Mouse (Mus musculus) frontal cortex, adult 2 months (tissue): Measurements from ENCODE around the gene Klk1b22. TPM values are rescaled to one million over a fixed set of nuclear protein-coding genes. Genes with fewer than 3 reads are reported as not detected.
"Not testable (repeated sequence)": the region's sequence is repeated elsewhere in the genome, so short reads cannot be mapped to it uniquely, and the experiment has no call there.

Experiments used
- DNase-seq, 2 experiments: peaks; one replicate each; pipeline ENCODE4 v3.0.0; 2022; ENCODE audit warnings: low spot score in 1 of 2; ENCODE audit errors: extremely low spot score in 1 of 2
- polyA plus RNA-seq: library from polyadenylated mRNA; depleted of rRNA; stranded (reverse); fragments of >200 nt; gene quantifications from 2 replicates; pipeline ENCODE4 v1.2.3, GENCODE M21; 2012; rRNA removed

Klk1b22 gene
- not detected in 2 replicates for polyA plus RNA-seq

- no peak for DNase-seq
Measured at GRCm38 (mm10) chr7:44112373-44112772, at the start of gene Klk1b22. Klk1b22 (plus strand) TSS chr7:44112673.

DNA sequence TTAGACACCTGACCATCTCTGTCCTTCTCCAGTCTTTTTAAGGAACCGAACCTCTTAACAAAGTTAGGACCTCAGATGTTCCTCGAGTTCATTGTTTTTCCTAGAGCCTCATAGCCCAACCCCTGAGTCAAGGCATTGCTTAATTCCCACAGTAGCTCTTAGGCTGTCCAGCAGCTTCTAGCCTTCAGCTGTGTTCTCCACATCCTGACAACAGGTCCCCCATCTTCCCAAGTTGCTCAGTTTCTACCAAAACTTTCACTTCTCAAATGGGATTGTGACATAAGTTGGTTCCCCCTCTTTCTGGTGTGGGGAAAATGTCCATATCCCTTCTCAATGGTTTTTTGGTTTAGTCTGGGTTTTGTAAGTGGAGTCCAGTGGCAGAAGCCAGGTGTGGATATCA, 40.4 kb upstream of the Klk1b22 start:
- no peak for DNase-seq

DNA sequence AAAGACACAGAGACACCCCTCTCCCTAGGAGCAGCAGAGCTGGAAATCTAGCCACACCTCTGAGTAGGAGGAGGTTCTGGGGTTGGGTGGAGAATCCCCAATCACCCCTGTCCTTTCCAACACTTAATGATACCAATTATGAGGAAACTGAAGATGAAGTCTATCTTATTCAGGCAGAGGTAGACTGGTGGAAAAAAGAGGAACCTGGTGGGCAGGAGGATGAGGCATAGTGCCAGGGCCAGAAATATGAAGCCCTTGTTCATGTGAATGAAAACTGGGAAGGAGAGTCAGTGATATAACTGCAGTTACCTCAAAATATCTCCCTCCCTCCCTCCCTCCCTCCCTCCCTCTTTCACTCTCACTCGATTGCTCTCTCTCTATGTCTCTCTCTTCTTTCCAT, 34.8 kb upstream of the Klk1b22 start:
- DNase-seq, result no peak

DNA sequence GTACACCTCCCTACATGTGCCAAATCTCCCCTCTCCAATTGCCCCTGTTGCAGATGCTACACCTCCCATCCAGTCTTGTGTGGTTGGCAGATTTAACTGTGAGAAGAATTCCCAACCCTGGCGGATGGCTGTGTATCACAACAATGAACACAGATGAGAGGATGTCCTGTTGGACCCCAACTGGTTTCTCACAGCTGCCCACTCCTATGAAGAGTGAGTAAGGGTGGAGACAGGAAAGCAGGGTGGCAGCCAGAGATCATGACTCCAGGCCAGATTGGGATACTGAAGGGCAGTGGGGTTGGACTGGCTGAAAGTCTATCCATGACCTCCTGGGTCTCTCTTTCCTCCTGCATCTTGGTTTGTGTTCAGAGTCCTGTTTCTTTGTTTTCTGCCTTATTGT, 16.4 kb upstream of the Klk1b22 start:
- DNase-seq, result no peak

- not testable (repeated sequence) for DNase-seq
Measured at GRCm38 (mm10) chr7:44102028-44102427, 10.4 kb upstream of the Klk1b22 start, which contains the start of gene Klk1b21. Klk1b21 (plus strand) TSS chr7:44102328.

- no peak for DNase-seq
Measured at GRCm38 (mm10) chr7:44123445-44123844, 11.0 kb downstream of the Klk1b22 start.

DNA sequence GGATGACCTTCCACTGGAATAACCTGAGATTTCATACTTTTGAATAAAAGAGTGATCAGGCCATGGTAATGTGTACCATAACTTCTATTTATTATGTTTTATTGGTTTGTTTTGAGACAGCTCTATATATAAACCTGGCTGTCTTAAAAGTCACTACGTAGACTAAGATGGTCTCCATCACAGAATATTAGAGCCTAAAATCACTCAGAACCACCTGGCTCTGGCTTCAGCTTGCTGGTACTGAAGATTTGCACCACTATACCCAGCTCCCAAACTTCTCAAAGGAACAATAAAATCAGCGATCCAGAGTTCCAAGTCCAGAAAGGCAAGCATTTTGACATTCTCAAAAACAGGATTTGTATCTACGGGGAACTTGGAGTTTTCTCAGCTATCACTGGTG, 24.0 kb downstream of the Klk1b22 start, which contains the start of gene Klk1b16:
Gene Klk1b16 (plus strand): TSS at position 301 of the 400 bp plus-strand sequence.
- DNase-seq, result no peak

Other genes starting within 250 kb of the Klk1b22 start
- not detected in 2 replicates for gene Klk4, start 231.5 kb upstream of the Klk1b22 start, polyA plus RNA-seq
- gene Klk15, start 178.9 kb upstream of the Klk1b22 start, polyA plus RNA-seq, result not detected in 2 replicates
- not detected in 2 replicates for gene Klk1b8, start 162.0 kb upstream of the Klk1b22 start, polyA plus RNA-seq
- not detected in 2 replicates for gene Klk1b1, start 145.9 kb upstream of the Klk1b22 start, polyA plus RNA-seq
- not detected in 2 replicates for gene Klk1b9, start 136.6 kb upstream of the Klk1b22 start, polyA plus RNA-seq
- not detected in 2 replicates for gene Klk1b11, start 116.8 kb upstream of the Klk1b22 start, polyA plus RNA-seq
- gene Klk1b26, start 100.5 kb upstream of the Klk1b22 start, polyA plus RNA-seq, result not detected in 2 replicates
- gene Klk1b27, start 60.4 kb upstream of the Klk1b22 start, polyA plus RNA-seq, result 0.18 TPM in 1 of 2 replicates, not detected in the other
- not detected in 2 replicates for gene Klk1b21, start 10.3 kb upstream of the Klk1b22 start, polyA plus RNA-seq
- gene Klk1b16, start 24.1 kb downstream of the Klk1b22 start, polyA plus RNA-seq, result not detected in 2 replicates
- gene Klk1b24, start 75.6 kb downstream of the Klk1b22 start, polyA plus RNA-seq, result not detected in 2 replicates
- gene Klk1b3, start 85.5 kb downstream of the Klk1b22 start, polyA plus RNA-seq, result not detected in 2 replicates
- not detected in 2 replicates for gene Klk1b4, start 94.8 kb downstream of the Klk1b22 start, polyA plus RNA-seq
- gene Klk1b5, start 103.3 kb downstream of the Klk1b22 start, polyA plus RNA-seq, result not detected in 2 replicates
- gene Klk1, start 112.7 kb downstream of the Klk1b22 start, polyA plus RNA-seq, result 0.25 TPM in 1 of 2 replicates, not detected in the other
- gene Gm36864, start 123.5 kb downstream of the Klk1b22 start, polyA plus RNA-seq, result not detected in 2 replicates
- 2.1 TPM in 2 replicates for gene 1700028J19Rik, start 134.0 kb downstream of the Klk1b22 start, polyA plus RNA-seq
- 114 and 118 TPM in 2 replicates for gene 2410002F23Rik, start 134.0 kb downstream of the Klk1b22 start, polyA plus RNA-seq
- gene Acp4, start 144.7 kb downstream of the Klk1b22 start, polyA plus RNA-seq, result not detected in 2 replicates
- gene Gm15517, start 148.8 kb downstream of the Klk1b22 start, polyA plus RNA-seq, result 0.82 and 0.99 TPM in 2 replicates
- 4.8 and 5.4 TPM in 2 replicates for gene Clec11a, start 194.2 kb downstream of the Klk1b22 start, polyA plus RNA-seq
- gene Shank1, start 197.6 kb downstream of the Klk1b22 start, polyA plus RNA-seq, result 130 and 138 TPM in 2 replicates